ENCODE assay signal across 10 mouse cellular contexts in genomic region chr1:115684518-115685368, GRCm38 (mm10). TPM values are rescaled to one million over a fixed set of nuclear protein-coding genes. Genes with fewer than 3 reads are reported as not detected.
DNase-seq lines count a peak whose midpoint lies in the region; ATAC-seq and TF ChIP-seq lines count a peak whose summit lies in the region.
"Had no signal": no experiment of that assay in that cellular context is flagged by ENCODE, and none has a peak within 500 bp of the region (broad histone marks: within the 10 kb centered on the region; RNA-seq: fewer than 3 reads in every experiment).

TSS of gene Cntnap5a (plus strand) at chr1:115684756.

- peak; percentile 85 for ATAC-seq in embryonic facial prominence, embryonic 11.5 days (replicated peaks; ENCODE audit: insufficient number of reproducible peaks, low FRiP score, low TSS enrichment, low read depth)
- ATAC-seq in lung, postnatal 0 days = no peak

- peak; percentile 85 for DNase-seq in heart, embryonic 10.5 days (ENCODE audit: low spot score)
- no peak for DNase-seq in heart, postnatal 25 days (ENCODE audit: low spot score)
- peak; percentile 88 for DNase-seq in embryonic facial prominence, embryonic 11.5 days (ENCODE audit: low spot score)
- peak; percentile 58 to 62 for DNase-seq in heart, postnatal 10 days
- peak; percentile 48 to 57 for DNase-seq in kidney, postnatal 25 days
- DNase-seq in lung, postnatal 0 days (ENCODE audit: low spot score) = peak; percentile 26
- peak; percentile 79 for DNase-seq in retina, postnatal 1 day
- DNase-seq in natural killer cell, adult 2 months (ENCODE audit: low spot score in 2 of 2) = no peak

- H3K27ac ChIP-seq in heart, embryonic 10.5 days = no peak within 1 kb of the TSS
- H3K27ac ChIP-seq in embryonic facial prominence, embryonic 11.5 days (replicated peaks; ENCODE audit: low read depth, low read length) = no peak within 1 kb of the TSS
- H3K27ac ChIP-seq in lung, postnatal 0 days (ENCODE audit: low read length) = no peak within 1 kb of the TSS

- TF ChIP-seq CTCF in lung, postnatal 0 days (IDR thresholded peaks at IDR 0.05) = no peak

- no peaks in the 10 kb centered on the region for H3K36me3 ChIP-seq in heart, embryonic 10.5 days
- no peaks in the 10 kb centered on the region for H3K36me3 ChIP-seq in embryonic facial prominence, embryonic 11.5 days (replicated peaks; ENCODE audit: control insufficient read depth, insufficient read depth, low read depth, low read length)
- H3K36me3 ChIP-seq in lung, postnatal 0 days (ENCODE audit: insufficient read depth, low read length) = no peaks in the 10 kb centered on the region

- TF ChIP-seq EP300 in lung, postnatal 0 days (IDR thresholded peaks at IDR 0.05) = no peak

- H3K9ac ChIP-seq in embryonic facial prominence, embryonic 11.5 days (replicated peaks; ENCODE audit: low read length) = no peak within 1 kb of the TSS
- H3K9ac ChIP-seq in lung, postnatal 0 days (replicated peaks; ENCODE audit: low read depth) = no peak within 1 kb of the TSS

- no peaks in the 10 kb centered on the region for H3K27me3 ChIP-seq in heart, embryonic 10.5 days (ENCODE audit: insufficient read depth, poor library complexity, severe bottlenecking)
- H3K27me3 ChIP-seq in embryonic facial prominence, embryonic 11.5 days (ENCODE audit: control insufficient read depth, insufficient read depth, low read length) = no peaks in the 10 kb centered on the region
- H3K27me3 ChIP-seq in lung, postnatal 0 days (replicated peaks; ENCODE audit: insufficient read depth, low read length) = no peaks in the 10 kb centered on the region
- H3K27me3 ChIP-seq: CH12.LX had no signal

- no peak within 1 kb of the TSS for H3K4me2 ChIP-seq in embryonic facial prominence, embryonic 11.5 days (ENCODE audit: low read depth, low read length)
- H3K4me2 ChIP-seq in lung, postnatal 0 days (replicated peaks; ENCODE audit: low read depth, low read length) = no peak within 1 kb of the TSS

- no peaks in the 10 kb centered on the region for H3K9me3 ChIP-seq in heart, embryonic 10.5 days
- H3K9me3 ChIP-seq in embryonic facial prominence, embryonic 11.5 days (replicated peaks; ENCODE audit: control insufficient read depth, low read length) = no peaks in the 10 kb centered on the region
- H3K9me3 ChIP-seq in lung, postnatal 0 days (ENCODE audit: low read length) = no peaks in the 10 kb centered on the region

- intact Hi-C loops in heart, postnatal 25 days (cut with DNase I) = no loop called here
- intact Hi-C loops in heart, postnatal 10 days (cut with DNase I) = loop anchor here (5.0 kb wide), 1 partner anchor 793 kb away; no protein-coding TSS in a partner anchor

- 16% methylated on average over 26 of the region's 26 CpGs for WGBS in heart, embryonic 10.5 days
- 12% methylated on average over 26 of the region's 26 CpGs for WGBS in embryonic facial prominence, embryonic 11.5 days
- WGBS in lung, postnatal 0 days = 15% methylated on average over 26 of the region's 26 CpGs

- H3K4me3 ChIP-seq in heart, embryonic 10.5 days = no peak within 1 kb of the TSS
- H3K4me3 ChIP-seq in embryonic facial prominence, embryonic 11.5 days (ENCODE audit: low read depth, low read length) = no peak within 1 kb of the TSS
- H3K4me3 ChIP-seq in lung, postnatal 0 days (ENCODE audit: low read depth, low read length) = no peak within 1 kb of the TSS

- no peaks in the 10 kb centered on the region for H3K4me1 ChIP-seq in heart, embryonic 10.5 days
- H3K4me1 ChIP-seq in embryonic facial prominence, embryonic 11.5 days (ENCODE audit: control insufficient read depth, insufficient read depth, low read length) = no peaks in the 10 kb centered on the region
- H3K4me1 ChIP-seq in lung, postnatal 0 days (ENCODE audit: insufficient read depth, low read depth, low read length) = no peaks in the 10 kb centered on the region

RNA-seq across cellular contexts. Expression of gene Cntnap5a, which starts in this region (rescaled TPM):
- polyA plus RNA-seq in heart, embryonic 10.5 days (2016; fragmentation: Nextera tagmentation; extraction: Ambion mirVana) = not detected in 2 replicates
- not detected for total RNA-seq in heart, postnatal 25 days (2021)
- 0.01 and 0.13 TPM in 2 replicates for polyA plus RNA-seq in embryonic facial prominence, embryonic 11.5 days (2014; fragmentation: Nextera tagmentation; extraction: Ambion mirVana)
- total RNA-seq in heart, postnatal 10 days (2021) = not detected
- polyA plus RNA-seq in lung, postnatal 0 days (2015; fragmentation: Nextera tagmentation; extraction: Ambion mirVana) = not detected in 2 replicates
- total RNA-seq: CH12.LX had no signal
- polyA plus RNA-seq: heart, embryonic 14.5 days had no signal

Comparison
In these comparisons a context has a peak if more than half of its experiments do, and no peak if none do; other contexts are left out.
1. Peak in DNase-seq in heart, embryonic 10.5 days; RNA of the gene not detected or under 1 TPM.
2. Peak in DNase-seq and ATAC-seq in embryonic facial prominence, embryonic 11.5 days; RNA of the gene not detected or under 1 TPM.
3. Peak in DNase-seq in heart, postnatal 10 days; RNA of the gene not detected or under 1 TPM.
4. Peak in DNase-seq in lung, postnatal 0 days; RNA of the gene not detected or under 1 TPM.
5. DNase-seq: peak in kidney, postnatal 25 days (2 of 2) and retina, postnatal 1 day (single experiment); none in heart, postnatal 25 days (single experiment) and natural killer cell, adult 2 months (0 of 2).